Mouse (Mus musculus): ENCODE results near the gene Dhdh.
"Not testable (repeated sequence)": the region's sequence is repeated elsewhere in the genome, so short reads cannot be mapped to it uniquely, and the experiment has no call there.

DNA sequence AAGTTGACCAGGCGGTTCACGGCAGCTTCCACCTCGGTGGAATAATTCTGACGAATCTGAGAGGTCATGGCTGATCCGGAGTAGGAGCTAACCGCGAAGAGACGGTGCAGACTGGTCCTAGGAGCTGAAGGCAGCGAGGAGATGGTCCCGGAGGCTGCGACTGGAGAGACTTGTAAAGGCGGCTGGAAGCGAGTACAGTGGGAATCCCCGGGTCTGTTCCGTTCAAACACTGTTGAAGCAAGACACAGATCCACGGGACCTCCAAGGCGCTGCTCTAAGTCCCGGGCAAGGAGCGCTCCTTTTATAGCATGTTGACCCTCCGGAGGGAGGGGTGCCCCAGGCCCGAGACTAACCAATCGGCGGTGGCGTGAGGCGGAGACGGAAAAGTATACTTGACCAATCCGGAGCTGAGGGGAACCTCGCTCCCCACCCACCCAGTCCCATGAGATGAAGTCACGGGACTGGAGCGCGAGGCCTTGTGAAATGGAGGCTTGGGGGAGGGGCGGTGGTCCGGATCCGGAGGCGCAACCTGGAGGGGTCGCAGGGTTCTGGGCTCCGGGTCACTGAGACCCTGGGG, 29.0 kb downstream of the Dhdh start, which contains the start of gene Ftl1:
- not testable (repeated sequence) for TF ChIP-seq CTCF (IDR thresholded peaks at IDR 0.05; ENCODE audit: insufficient read depth, low read depth, low read length)
- peak; percentile 96 for TF ChIP-seq POLR2A (IDR thresholded peaks at IDR 0.05; ENCODE audit: insufficient read depth, low read depth, low read length)
